Mouse (Mus musculus) heart, postnatal 14 days (tissue): ENCODE measurements around the gene Kif21b. TPM values are rescaled to one million over a fixed set of nuclear protein-coding genes. Genes with fewer than 3 reads are reported as not detected.

Experiments
- DNase-seq, 2 experiments: peaks; one replicate each; pipeline ENCODE4 v3.0.0; 2021 to 2022
- intact Hi-C: fragments of 180-260 bp; cut with DNase I; formaldehyde crosslinking; loops from one replicate; pipeline ENCODE4 v1.15.1; 2025
- total RNA-seq, 2 experiments: library from RNA; stranded (reverse); gene quantifications; 2 replicates each; pipeline ENCODE4 v1.2.3; 2021

Gene Kif21b
- total RNA-seq, 2 experiments from 2014 or later: 1.2 to 4.3 TPM

DNA sequence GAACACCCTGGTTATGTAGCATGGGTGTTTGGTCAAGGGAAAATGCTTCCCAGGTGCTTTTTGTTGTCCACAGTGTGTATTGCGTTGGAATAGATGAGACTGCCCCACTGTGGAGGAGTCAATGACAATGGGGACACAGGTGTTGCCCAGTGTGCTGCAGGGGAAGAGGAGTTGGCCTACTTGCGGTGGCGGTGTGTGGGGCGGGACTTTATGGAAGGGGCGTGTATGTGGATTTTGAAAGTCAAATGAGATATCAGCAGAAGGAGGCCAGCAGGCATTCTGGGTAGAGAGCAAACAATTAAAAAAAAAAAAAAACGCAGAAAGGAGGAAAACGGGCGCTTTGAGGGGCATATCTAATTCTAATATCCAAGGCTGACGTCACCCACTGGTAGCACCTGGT, 18.5 kb downstream of the Kif21b start:
- no peak for DNase-seq
- intact Hi-C loops: no loop called here

DNA sequence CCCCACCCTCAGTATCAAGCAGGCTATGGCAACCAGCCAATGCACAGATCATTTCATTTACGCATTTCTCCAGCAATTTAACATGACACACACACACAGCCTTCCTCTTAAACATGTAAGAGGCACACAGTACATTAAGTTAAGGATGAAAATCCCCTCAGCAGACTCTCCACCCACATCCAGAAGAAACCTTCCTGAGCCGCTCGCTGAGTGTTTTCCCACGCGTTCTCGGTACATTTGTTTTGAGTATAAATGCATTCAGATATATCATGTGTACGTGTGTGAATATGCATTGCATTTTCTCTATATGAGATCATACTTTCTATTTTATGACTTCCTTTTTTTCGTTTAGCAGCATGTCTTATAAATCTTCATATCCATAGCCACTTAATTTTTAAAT, 20.2 kb downstream of the Kif21b start:
- intact Hi-C loops: no loop called here

DNA sequence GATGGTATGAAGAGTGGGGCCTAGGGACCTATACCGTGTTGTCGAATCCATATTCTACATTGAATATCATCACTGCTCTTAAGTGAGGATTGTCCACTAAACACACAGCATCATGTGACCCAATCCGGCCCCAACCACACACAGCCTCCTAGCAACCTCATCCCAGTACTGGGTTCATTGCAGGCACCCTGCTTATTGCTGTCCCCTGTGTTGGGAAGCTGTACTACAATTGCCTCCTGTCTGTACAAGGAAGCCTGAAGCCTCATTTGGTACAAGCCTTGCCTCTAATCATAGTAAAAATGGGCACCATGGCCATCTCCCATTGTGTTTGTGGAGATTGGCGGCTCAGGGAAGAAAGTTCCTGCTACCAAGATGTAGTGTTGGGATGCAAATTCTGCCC, 25.1 kb downstream of the Kif21b start:
- no peak for DNase-seq
- intact Hi-C loops: no loop called here

More for the DNA sequence above, 20.2 kb downstream of the Kif21b start:
- no peak for DNase-seq

DNA sequence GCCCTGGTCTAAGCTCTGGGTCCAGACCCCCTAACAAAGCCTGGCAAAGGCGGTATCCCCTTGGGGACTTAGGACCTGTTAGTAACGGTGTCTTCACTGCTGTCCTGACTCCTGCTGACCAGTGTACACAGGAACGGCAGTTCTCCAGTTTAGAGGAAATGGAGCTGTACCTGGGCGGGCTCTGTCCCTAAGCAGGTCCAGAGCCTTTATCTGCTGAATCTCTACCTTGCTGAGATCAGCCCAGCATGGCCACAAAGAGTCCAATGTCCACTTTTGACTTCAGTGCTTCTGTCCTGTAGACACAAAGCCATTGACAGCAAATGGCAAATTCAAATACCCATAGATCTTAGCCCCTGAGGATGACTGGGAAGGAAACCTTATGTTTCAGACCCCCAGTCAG, 25.8 kb downstream of the Kif21b start:
- DNase-seq: no peak
- intact Hi-C loops: no loop called here

DNA sequence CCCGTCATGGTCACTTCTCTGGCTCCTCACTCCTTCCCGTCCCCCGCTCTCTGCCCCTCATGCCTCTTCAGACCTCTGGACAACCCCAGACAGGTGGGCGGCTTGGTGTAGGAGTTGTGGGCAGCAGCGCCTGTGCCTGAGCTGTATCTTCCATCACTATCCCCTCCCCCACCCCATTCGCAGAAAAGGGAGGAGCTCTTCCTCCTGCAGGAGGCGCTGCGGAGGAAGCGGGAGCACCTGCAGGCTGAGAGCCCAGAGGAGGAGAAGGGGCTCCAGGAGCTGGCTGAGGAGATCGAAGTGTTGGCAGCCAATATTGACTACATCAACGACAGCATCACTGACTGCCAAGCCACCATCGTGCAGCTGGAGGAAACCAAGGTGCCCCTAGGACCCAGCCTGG, 28.6 kb downstream of the Kif21b start:
- intact Hi-C loops: no loop called here
- DNase-seq: no peak

DNA sequence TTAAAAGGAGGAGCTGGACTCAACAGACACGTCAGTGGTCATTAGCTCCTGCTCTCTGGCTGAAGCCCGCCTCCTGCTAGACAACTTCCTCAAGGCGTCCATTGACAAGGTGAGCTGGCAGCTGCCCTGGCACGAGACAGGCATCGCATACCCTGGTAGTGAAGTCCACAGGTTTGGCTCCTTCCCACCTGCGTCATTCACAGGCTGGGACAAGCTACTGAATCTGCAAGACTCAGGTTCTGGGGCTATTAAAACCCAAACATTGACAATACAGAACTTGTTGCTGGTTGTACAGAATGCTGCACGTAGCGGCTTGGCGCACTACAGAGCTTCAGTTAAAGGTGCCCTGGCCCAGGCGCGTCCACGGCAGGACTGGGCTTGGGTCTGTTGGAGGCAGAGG, 29.1 kb downstream of the Kif21b start:
- intact Hi-C loops: no loop called here
- DNase-seq: no peak

DNA sequence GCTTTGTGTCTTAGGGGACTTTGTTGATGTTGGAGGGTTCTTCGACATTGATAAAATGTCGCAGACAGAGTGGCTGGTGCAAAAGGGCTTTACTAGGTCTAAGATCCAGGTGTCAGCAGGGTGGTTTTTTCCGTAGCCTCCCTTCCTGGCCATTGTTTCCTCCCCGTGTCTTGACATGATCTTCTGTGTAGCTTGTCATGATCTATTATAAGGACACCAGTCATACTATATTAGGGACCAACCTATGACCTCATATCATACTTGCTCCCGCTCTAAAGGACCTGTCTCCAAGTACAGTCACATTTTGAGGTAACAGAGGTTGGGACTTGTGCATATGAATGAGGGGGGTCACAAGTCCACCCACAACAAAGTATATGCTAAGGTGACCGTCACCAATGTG, 29.7 kb downstream of the Kif21b start:
- DNase-seq: no peak
- intact Hi-C loops: no loop called here

DNA sequence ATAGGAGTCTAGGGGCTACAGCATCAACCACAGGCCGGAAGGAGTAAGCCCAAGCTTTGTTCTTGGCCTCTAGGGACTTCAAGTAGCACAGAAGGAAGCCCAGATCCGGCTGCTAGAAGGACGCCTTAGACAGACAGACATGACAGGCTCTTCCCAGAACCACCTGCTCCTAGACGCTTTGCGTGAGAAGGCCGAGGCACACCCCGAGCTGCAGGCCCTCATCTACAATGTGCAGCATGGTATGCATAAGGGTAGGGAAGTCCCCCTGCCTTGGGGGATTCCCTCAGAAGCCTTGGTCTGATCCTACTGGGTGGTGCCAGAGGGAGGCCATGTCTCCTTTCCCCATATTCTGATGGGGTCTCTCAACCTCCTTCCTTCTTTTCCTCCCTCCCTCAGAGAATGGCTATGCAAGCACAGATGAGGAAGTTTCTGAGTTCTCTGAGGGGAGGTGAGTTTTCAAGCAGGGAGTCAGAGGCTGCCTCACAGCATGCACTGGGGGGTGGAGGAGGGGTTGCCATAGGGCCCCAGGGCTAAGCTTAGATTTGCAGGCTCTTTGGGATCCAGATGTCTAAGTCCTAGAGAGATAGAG, 30.2 kb downstream of the Kif21b start:
- DNase-seq: no peak
- intact Hi-C loops: no loop called here

DNA sequence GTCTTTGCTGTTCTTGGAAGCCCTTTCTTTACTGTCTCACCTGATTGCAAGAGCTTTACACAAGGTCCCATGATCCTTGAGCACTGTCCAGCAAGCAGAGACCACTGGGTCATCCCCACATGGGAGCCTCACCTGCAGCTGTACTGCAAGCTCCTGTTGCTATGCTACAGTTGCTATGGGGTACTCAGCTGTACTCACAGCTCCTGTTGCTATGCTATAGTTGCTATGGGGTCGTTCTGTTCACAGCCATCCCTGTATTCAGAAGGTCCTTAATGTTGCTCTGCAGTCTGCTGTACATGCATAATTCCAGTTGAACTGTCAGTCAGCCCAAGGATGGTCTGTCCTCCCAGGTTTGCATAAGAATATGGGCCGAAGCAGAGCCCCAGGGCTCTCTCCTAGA, 34.2 kb downstream of the Kif21b start:
- no peak for DNase-seq
- intact Hi-C loops: loop anchor here (5.0 kb wide), 1 partner anchor 48 kb away; no protein-coding TSS in a partner anchor

DNA sequence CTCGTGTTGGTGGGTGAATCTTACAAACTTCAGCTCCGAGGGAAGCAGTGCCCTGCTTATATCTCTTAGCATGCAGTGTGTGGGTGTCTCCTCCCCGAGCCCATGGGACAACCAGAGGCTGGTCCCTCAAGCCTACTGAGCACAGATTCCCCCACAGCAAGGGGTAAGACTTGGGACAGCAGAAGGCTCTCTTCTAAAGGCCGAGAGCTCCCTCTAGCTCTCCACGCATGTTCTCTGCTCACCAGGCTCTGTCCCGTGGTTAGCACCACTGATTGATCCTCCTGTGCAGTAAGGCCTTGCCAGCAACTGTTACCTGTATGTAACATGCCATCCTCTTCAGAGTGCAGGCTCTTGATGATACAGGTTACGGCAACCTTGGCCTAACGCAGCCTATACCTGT, 36.5 kb downstream of the Kif21b start:
- intact Hi-C loops: loop anchor here (2.0 to 5.0 kb wide), 3 partner anchors 50 to 115 kb away; partner anchors contain the start of gene Cacna1s
- peak; percentile 30 to 44 for DNase-seq

DNA sequence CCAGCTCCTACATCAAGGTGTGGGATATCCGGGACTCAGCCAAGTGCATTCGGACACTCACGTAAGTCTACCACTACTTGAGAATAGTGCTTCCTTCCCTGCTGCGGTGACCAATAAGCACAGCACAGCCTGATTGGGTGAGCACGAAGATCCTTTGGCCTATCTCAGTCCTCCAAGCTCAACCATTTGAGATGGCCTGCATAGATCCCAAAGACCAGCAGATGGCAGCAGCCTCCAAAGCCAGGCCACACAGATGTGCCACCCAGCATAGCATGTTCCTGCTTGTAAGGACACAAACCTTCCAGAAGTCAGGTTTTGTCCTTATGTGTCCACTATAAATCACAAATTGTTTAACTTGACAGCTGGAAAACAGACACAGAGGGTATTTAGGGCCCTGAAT, 38.9 kb downstream of the Kif21b start:
- intact Hi-C loops: loop anchor here (1.0 to 5.0 kb wide), 3 partner anchors 43 to 352 kb away; partner anchors contain the start of gene Mroh3
- peak; percentile 72 to 81 for DNase-seq

DNA sequence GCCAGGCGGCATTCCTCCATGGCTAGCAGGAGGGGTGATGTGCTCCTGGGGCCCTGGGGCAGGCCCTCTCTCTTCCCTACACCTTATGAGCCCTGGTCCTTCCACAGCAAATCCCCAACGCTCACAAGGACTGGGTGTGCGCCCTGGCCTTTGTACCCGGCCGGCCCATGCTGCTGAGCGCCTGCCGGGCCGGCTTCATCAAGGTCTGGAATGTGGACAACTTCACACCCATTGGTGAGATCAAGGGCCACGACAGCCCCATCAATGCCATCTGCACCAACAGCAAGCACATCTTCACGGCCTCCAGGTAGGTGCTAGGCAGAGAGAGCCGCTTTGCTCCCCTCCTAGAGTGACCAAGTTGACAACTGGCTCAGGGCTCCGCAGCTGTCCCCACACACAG, 41.5 kb downstream of the Kif21b start:
- DNase-seq: no peak
- intact Hi-C loops: loop anchor here (5.0 kb wide), 1 partner anchor 350 kb away; no protein-coding TSS in a partner anchor

DNA sequence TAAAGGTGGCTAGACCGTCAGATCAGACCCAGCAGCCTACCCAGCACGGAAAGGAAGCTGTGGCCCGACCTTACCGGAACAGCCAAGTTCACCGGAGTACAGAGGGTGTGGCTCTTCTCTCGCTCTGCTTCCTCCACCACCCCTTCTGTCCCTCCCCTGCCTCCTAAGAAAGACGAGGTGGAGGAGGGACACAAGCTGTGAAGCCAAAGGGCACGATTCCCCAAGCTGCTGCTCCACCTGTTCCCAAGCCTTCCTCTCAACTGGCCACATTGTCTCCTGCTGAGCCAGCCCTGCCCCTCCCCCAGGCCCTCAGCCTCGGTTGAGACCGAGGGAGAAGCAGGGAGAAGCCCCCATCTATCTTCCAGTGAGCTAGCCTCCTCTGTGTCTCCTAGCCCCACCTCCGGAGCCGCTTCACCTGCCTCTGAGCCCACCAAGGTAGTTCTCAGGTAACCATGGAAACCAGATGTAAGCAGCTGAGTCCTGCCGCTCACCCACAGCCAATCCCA, 43.0 kb downstream of the Kif21b start:
- intact Hi-C loops: loop anchor here (5.0 kb wide), 1 partner anchor 348 kb away; no protein-coding TSS in a partner anchor
- DNase-seq: no peak

DNA sequence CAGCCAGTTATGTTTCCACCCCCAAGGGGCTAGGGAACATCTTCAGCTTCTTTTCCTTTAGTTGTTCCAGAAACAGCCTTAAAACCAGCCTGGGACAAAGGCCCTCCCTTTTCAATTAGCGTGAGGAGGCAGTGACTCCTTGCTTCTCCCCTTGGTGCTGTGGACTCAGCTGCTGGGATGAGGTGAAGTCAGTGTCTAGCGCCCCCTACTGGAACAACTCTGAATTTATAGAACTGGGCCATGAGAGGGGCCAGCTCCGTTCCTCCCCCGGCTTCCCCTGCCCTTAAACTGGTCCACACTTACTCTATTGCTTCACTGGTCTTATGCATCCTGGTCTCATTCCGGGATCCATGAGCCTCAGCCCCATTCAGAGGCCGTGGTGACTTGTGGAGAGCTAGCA, 44.0 kb downstream of the Kif21b start:
- intact Hi-C loops: no loop called here
- DNase-seq: peak in 1 of 2 experiments; percentile 48

DNA sequence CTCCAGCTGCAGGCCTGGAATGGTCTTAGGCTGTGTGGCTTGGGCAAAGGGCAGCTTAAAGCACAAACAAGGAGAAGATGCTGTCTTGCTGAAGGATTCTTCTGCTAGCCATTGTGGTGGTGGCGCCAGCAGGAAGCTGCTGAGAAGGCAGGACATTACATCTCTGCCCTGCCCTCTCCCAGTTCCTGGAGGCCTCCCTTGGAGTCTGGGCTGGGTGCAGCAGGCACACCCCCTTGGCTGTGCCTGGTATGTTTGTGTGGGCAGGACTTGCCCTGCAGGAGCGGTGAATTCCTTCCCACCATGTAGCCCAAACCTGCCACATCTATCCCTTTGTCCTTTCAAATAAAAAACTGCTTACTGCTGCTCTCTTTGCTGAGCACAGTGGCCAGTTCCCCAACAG, 45.9 kb downstream of the Kif21b start:
- no peak for DNase-seq
- intact Hi-C loops: no loop called here

DNA sequence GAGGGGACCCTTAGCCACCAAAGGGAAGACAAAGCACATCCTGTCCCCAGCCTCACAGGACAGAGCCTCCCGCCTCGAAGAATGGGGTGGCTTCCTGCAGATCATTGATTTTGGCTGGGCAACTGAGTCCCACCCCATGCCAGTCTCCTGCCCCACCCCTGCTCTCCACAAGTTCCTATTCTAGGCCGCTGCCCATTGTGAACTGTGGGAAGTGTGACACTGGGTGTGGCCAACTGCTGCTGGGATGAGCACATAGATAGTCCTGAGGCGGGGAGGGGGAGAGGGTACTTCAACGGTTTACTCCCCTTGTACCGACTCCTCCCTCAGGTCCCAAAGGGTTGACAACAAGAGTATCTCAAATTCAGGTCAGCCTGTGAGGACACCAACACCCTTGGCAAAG, 47.6 kb downstream of the Kif21b start:
- no peak for DNase-seq
- intact Hi-C loops: no loop called here

DNA sequence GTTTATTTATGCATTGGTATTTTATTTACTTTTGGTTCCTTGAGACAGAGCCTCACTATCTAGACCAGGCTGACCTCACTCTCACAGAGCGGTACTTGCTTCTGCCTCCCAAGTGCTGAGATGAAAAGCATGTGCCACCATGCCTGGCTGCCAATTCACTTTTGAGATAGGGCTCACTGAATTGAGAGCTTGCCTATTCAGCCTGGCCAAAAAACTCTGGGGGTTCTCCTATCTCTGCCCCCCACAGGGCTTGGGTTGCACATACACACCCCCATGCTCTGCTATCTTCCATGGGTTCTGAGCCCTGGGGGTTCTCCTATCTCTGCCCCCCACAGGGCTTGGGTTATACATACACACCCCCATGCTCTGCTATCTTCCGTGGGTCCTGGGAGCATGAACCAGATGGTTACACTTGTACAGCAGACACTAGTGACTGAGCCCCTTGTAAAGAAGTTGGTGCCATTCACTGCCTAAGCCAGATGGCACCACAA, 48.4 kb downstream of the Kif21b start:
- intact Hi-C loops: no loop called here
- DNase-seq: no peak

DNA sequence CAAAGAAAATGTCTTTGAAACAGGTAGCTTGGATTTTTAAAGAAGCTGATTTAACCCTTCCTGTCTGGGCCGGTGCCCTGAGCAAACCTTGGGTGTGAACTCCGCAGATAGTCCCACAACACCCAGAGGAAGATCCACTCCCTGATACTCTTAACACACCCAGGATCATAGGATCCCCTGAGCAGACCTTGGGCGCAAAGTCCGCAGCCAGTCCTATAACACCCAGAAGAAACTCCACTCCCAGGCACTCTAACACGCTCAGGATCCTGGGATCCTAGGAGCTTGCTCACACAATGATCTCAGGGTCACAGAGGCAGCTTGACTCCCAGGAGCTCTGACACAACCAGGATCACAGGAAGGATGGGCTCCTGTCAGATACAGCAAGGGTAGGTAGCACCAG, 58.8 kb downstream of the Kif21b start:
- no peak for DNase-seq
- intact Hi-C loops: no loop called here

DNA sequence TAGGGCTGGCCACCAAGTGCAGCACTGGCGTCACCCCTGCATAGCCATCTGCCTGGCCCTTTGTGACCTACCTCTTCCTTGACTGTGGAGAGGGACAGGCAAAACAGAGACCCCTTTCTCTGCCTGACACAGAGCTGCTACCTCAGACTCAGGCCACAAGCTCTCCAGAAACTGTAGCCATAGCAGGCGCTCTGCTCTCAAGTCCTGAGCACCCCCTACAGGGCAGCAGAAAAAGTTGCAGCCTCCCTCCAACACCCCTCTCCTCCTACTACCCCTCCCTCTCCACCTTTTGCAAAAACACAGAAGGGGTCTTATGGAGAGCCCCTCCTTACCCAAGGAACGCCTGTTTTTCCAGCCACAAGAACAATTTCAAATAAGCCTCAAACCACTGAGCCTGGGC, 81.6 kb downstream of the Kif21b start, which contains the start of gene Mroh3:
Mroh3 (minus strand) TSS at position 26 of the 400 bp plus-strand sequence.
- intact Hi-C loops: loop anchor here (2.0 to 5.0 kb wide), 2 partner anchors 42 to 151 kb away; no protein-coding TSS in a partner anchor
- DNase-seq: peak; percentile 25 to 45

DNA sequence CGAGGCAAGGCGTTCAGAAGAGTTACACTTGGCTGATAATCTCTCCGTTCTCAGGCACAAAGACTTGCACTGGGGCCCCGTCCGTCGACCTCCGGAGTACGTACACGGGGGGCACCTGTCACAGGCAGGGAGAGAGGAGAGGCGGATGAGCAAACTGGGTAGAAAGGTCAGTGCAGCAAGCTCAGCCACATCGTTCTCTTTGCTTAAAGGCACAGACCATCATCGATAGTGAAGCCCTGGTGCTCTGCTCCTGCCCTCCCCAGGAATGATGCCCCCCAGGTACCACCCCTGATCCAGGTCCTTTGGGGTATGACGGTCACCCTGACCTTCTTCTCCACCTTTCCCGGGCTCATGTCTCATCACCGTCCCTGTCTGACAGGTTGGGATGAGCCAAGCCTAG, 83.1 kb downstream of the Kif21b start:
- no peak for DNase-seq
- intact Hi-C loops: loop anchor here (5.0 kb wide), 1 partner anchor 152 kb away; no protein-coding TSS in a partner anchor

DNA sequence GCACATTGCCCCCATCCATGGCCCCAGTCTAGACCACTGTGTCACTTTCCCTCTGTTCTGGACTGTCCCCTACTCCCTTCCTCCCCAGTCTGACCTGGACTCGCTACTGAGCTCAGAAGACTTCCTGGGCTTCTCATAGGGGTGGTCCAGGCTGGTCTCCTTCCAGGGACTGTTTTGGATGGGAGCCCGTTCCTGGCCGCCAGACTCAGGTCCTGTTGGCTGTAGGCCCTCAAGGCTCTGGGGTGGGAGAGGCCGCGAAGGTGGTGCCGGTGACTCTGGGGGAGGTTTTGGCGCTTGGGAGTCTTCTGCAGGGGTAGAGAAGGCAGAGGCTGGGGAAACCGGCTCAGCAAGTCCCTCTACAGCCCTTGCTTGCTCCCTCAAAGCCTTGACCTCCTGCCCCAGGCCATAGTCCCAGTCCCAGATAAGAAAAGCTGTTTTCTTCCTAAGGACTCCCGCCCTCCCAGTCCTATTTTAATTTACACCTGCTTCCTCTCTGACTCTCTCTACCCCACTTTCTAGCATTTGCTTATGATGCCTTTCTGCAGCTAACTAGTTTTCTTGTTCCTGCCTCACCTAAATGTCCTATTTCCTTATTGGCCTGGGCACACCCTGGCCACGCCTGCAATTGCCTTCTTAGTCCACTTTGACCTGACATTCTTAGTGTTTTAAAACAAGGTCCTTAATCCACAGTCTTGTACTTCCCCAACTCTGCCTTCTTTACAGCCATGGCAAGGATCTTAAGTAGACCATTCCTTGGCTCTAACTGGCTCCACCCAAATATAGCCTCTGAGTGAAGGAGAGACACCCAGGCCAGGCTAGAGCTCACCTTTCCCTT, 89.1 kb downstream of the Kif21b start:
- intact Hi-C loops: no loop called here
- DNase-seq: no peak
